Mouse (Mus musculus) midbrain, embryonic 15.5 days (tissue): Measurements from ENCODE around the gene Cdkal1. TPM values are rescaled to one million over a fixed set of nuclear protein-coding genes. Genes with fewer than 3 reads are reported as not detected.

Experiments used
- ATAC-seq: fragments of 200-750 bp; cut with Nextera tagmentation; replicated peaks from 2 replicates; pipeline ENCODE4 v1.8.0; 2017; ENCODE audit warnings: moderate TSS enrichment
- H3K27ac ChIP-seq: fragments of 300-500 bp; sonication (generic); 2 replicates; pipeline ENCODE4 v1.5.1; 2015; ENCODE audit warnings: mild to moderate bottlenecking, inconsistent platforms
- H3K27me3 ChIP-seq: fragments of 300-500 bp; sonication (generic); replicated peaks from 2 replicates; pipeline ENCODE4 v1.6.1; 2015; ENCODE audit warnings: inconsistent platforms
- H3K36me3 ChIP-seq: fragments of 300-500 bp; sonication (generic); replicated peaks from 2 replicates; pipeline ENCODE4 v1.6.1; 2015; ENCODE audit warnings: inconsistent platforms
- H3K4me1 ChIP-seq: fragments of 300-500 bp; sonication (generic); 2 replicates; pipeline ENCODE4 v1.6.1; 2015; ENCODE audit warnings: inconsistent platforms
- H3K4me2 ChIP-seq: fragments of 300-500 bp; sonication (generic); 2 replicates; pipeline ENCODE4 v1.6.1; 2015; ENCODE audit warnings: inconsistent platforms, mild to moderate bottlenecking, moderate library complexity
- H3K4me3 ChIP-seq: fragments of 300-500 bp; sonication (generic); 2 replicates; pipeline ENCODE4 v1.5.1; 2015; ENCODE audit warnings: mild to moderate bottlenecking, inconsistent platforms
- H3K9ac ChIP-seq: fragments of 300-500 bp; sonication (generic); 2 replicates; pipeline ENCODE4 v1.6.1; 2015; ENCODE audit warnings: mild to moderate bottlenecking, inconsistent platforms
- H3K9me3 ChIP-seq: fragments of 300-500 bp; sonication (generic); 2 replicates; pipeline ENCODE4 v1.6.1; 2016; ENCODE audit warnings: inconsistent platforms
- WGBS: fragments of 180-500 bp; shearing (Covaris S2); methylation state at CpG from one replicate; pipeline ENCODE4 v1.1.7; 2015; ENCODE audit warnings: mixed read lengths; 5-methylcytosine and 5-hydroxymethylcytosine counted together
- polyA plus RNA-seq: library from polyadenylated mRNA; unstranded; fragments of >200 nt; fragmentation: Nextera tagmentation; extraction: Ambion mirVana; gene quantifications from 2 replicates; pipeline ENCODE4 v1.2.1, GENCODE M21; 2015

Cdkal1 gene
- polyA plus RNA-seq, 1 experiment from 2014 or later: 21.9 TPM

DNA sequence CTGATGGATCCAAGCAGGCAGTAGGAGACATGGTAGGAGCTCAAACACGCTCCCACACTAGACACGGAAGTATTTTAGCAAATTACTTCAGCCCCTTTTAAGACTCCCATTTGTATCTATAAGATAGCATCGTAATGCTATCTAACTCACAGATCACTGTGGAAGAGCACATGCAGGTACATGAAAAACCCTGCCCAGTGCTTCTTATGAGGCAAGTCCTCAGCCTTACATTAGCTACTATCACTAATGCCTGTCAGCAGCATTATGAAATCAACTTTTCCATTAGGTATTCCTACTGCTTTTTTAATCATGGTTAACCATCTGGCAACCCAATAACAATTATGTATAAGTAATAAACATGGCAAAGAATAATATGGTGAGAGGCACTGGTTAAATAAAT is 47.5 kb downstream of the Cdkal1 start:
- no peak overlapping the region for H3K4me2 ChIP-seq
- no peak for ATAC-seq
- no peak overlapping the region for H3K9ac ChIP-seq
- H3K9me3 ChIP-seq: no peaks in the 10 kb centered on the region
- H3K27me3 ChIP-seq: no peaks in the 10 kb centered on the region
- no peak overlapping the region for H3K4me3 ChIP-seq
- no peaks in the 10 kb centered on the region for H3K36me3 ChIP-seq
- WGBS: 100% methylated on average over 3 of the region's 3 CpGs
- 0 out of 2 replicates have a peak, but pooled peaks cover 6% of the 10 kb centered on the region for H3K4me1 ChIP-seq
- H3K27ac ChIP-seq: no peak overlapping the region

DNA sequence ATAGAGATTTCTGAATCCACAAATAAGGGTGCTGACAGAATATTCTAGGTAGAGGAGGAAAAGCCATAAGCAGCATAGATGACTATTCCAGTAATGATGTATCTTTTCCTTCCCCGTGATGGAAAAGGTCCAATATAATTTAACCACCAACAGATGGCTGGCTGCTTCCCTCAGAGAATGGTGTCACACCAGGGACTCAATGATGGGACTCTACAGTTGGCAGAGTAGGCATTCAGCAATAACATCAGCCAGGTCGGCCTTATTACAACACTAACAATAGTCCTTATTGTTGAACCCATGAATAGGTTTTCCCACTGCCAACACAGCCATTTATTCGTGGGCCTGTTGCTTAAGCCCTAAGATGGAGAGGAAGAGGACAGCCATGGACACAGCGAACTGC is 48.6 kb downstream of the Cdkal1 start:
- Histone ChIP-seq H3K36me3 (no peaks in the 10 kb centered on the region), H3K27me3 (no peaks in the 10 kb centered on the region), H3K4me1 (0 out of 2 replicates have a peak, but pooled peaks cover 2% of the 10 kb centered on the region), H3K27ac (no peak overlapping the region), H3K9ac (no peak overlapping the region), H3K9me3 (no peaks in the 10 kb centered on the region), H3K4me3 (no peak overlapping the region), H3K4me2 (no peak overlapping the region)
- no peak for ATAC-seq
- 52% methylated on average over 4 of the region's 4 CpGs for WGBS

DNA sequence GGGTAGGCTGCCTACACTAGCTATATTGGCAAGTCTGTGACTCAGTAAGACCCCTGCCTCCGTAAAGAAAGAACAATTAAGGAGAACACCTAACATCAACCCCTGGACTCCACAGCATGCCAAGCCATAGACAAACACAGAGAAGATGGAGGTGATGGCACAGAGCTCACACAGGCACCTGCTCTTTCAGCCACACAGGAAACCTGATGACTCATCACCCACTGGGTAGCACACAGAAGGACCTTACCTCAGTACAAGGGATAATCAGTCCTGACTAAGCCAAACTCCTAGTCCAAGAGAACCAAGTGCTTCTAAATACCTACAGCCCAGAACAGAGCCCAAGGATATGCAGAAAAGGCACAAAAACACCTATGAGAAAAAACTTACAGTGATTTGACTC is 50.2 kb downstream of the Cdkal1 start:
- H3K9me3 ChIP-seq: no peaks in the 10 kb centered on the region
- H3K4me2 ChIP-seq: no peak overlapping the region
- H3K9ac ChIP-seq: no peak overlapping the region
- 96% methylated on average over 1 of the region's 1 CpGs for WGBS
- no peaks in the 10 kb centered on the region for H3K36me3 ChIP-seq
- H3K4me1 ChIP-seq: 0 out of 2 replicates have a peak, but pooled peaks cover 2% of the 10 kb centered on the region
- no peak overlapping the region for H3K4me3 ChIP-seq
- ATAC-seq: no peak
- H3K27me3 ChIP-seq: no peaks in the 10 kb centered on the region
- H3K27ac ChIP-seq: no peak overlapping the region

DNA sequence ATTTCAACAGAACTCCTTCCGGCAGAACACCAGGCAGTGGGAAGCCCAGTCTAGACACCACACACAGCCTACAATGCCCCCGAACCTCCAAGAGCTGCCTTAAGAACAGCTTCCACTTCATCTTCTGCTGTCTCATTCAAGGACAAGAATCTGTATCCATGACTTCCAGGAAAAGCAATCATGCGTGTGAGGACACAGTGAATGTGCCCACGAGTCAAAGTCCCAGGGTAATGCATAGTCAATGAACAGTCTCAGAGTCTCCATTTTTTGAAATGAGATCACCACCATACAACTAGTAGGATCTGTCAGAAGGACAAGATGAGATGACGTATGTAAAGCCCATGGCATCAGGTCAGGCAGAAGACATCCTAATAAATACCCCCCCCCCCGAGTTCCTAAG is 51.4 kb downstream of the Cdkal1 start:
- Histone ChIP-seq H3K9me3 (no peaks in the 10 kb centered on the region), H3K27ac (no peak overlapping the region), H3K9ac (no peak overlapping the region), H3K36me3 (no peaks in the 10 kb centered on the region), H3K4me1 (no peaks in the 10 kb centered on the region), H3K4me3 (no peak overlapping the region), H3K27me3 (no peaks in the 10 kb centered on the region), H3K4me2 (no peak overlapping the region)
- WGBS: 68% methylated on average over 6 of the region's 6 CpGs
- no peak for ATAC-seq

DNA sequence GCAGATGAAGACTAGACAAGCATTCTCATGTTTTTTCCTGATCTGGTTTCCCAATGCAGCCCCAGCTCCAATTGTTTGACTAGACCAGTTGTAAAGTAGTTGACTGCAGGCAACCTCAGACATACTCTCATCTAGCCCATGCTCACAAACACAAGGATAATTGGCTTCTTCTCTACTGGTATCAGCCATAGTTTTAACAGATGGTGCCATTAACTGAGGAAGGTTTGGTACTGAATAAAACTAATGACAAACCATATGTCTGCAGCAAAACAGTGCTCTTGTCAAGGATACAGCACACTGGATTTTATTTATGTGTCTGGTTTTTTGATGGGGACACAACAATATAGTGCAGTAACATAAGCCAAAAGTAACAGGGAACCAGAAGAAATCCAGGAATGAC is 52.8 kb downstream of the Cdkal1 start:
- Histone ChIP-seq H3K4me1 (no peaks in the 10 kb centered on the region), H3K36me3 (no peaks in the 10 kb centered on the region), H3K4me2 (no peak overlapping the region), H3K9me3 (no peaks in the 10 kb centered on the region), H3K27ac (no peak overlapping the region), H3K9ac (no peak overlapping the region), H3K4me3 (no peak overlapping the region), H3K27me3 (no peaks in the 10 kb centered on the region)
- ATAC-seq: no peak

DNA sequence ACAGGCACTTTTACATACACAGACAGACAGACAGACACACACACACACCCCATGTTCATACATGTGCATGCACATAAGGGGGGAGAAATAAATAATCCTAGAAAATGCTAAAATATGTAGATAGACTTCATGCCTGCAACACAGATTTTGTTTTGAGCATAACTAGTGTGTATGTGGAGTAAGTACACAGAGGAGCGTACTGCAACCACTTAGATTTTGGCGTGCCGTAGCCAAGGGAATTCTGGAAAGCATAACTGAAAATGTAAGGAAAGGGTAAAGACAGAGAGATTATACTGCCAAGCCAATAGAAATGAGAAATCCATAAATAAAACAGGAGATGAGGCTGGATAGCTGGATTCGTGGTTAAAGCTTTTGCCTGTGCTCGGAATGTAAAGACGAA is 55.4 kb downstream of the Cdkal1 start:
- Histone ChIP-seq H3K9me3 (no peaks in the 10 kb centered on the region), H3K27ac (no peak overlapping the region), H3K9ac (no peak overlapping the region), H3K27me3 (no peaks in the 10 kb centered on the region), H3K4me3 (no peak overlapping the region), H3K36me3 (no peaks in the 10 kb centered on the region), H3K4me2 (no peak overlapping the region), H3K4me1 (no peaks in the 10 kb centered on the region)
- WGBS: 84% methylated on average over 6 of the region's 6 CpGs
- ATAC-seq: no peak

DNA sequence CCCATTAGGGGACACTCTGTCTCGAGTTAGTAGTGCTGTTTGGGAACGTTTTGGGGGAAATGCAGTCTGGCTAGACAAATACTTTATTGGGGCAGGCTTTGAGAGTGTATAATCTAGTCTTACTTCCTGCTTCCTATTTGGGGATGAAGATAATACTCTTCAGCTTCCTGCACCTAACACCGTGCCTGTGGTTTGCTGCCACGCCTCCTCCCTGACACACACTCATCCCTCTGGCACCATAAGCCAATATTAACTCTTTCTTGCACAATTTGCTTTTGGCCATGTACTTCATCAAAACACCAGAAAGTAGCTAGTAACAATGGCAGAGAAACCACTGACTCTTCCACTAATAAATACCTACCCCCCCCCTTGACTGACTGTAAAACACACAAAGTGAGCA is 63.4 kb downstream of the Cdkal1 start:
- H3K27ac ChIP-seq: no peak overlapping the region
- no peaks in the 10 kb centered on the region for H3K9me3 ChIP-seq
- H3K4me3 ChIP-seq: no peak overlapping the region
- H3K4me2 ChIP-seq: no peak overlapping the region
- no peaks in the 10 kb centered on the region for H3K4me1 ChIP-seq
- H3K27me3 ChIP-seq: no peaks in the 10 kb centered on the region
- no peaks in the 10 kb centered on the region for H3K36me3 ChIP-seq
- no peak overlapping the region for H3K9ac ChIP-seq
- WGBS: 61% methylated on average over 4 of the region's 4 CpGs
- no peak for ATAC-seq

DNA sequence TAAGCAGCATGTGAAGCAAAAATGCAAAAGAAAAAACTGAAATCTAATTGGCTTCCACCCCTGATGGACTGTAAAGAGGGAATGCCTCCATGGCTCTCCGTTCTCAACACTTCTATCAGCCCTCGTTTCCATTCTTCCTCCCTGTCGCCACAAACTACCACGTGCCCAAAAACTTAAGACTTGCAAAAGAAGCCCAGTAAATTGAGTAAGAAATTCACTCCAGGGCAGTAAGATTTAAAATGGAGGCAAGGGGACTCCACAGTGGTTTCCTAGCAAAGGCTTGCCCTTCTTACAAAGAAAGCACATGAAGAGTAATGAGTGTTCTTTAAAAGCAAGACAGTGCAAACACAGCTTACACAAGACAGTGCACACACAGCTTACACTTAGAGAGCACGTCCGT is 64.0 kb downstream of the Cdkal1 start:
- Histone ChIP-seq H3K4me2 (no peak overlapping the region), H3K4me3 (no peak overlapping the region), H3K9ac (no peak overlapping the region), H3K27ac (no peak overlapping the region), H3K36me3 (no peaks in the 10 kb centered on the region), H3K9me3 (no peaks in the 10 kb centered on the region), H3K27me3 (no peaks in the 10 kb centered on the region), H3K4me1 (no peaks in the 10 kb centered on the region)
- 84% methylated on average over 6 of the region's 6 CpGs for WGBS
- ATAC-seq: no peak

DNA sequence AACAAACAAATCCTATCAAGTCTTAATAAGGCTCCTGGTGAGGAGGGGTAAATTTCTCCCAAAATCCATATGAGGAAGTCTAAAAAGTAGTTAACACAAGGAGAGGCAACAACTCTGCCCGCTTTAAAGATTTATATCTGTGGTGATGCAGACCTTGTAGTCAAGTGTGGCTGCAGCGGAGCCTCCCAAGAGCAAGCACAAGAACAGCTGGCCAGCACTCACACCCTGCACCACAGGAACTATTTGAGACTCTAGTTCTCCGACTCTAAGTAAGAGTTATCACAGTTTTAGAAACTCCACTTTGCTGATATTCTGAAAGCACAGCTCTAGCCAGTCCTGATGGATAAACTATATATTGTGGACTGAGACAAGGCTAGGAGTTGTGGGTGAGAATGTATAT is 68.5 kb downstream of the Cdkal1 start:
- WGBS: 92% methylated on average over 3 of the region's 3 CpGs

DNA sequence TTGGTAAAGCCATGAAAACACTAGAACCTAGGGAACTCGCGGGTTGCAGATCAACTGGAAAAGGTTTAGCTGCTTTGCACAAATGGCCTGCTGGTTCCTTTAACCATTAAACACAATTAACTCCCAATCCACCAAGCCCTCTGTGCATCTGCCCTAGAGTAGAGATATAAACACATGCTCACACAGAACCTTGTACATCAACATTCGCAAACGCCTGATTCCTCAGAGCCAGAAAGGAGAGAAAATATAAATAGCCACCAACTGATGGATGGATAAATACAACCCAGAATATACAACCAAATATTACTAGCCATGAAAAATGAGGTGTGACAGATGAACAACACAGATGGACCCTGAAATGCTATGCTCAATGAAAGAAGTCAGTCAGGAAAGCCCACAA is 70.6 kb downstream of the Cdkal1 start:
- WGBS: 96% methylated on average over 4 of the region's 4 CpGs
- no peak overlapping the region for H3K4me2 ChIP-seq
- no peaks in the 10 kb centered on the region for H3K9me3 ChIP-seq
- ATAC-seq: no peak
- H3K9ac ChIP-seq: no peak overlapping the region
- H3K27ac ChIP-seq: no peak overlapping the region
- no peaks in the 10 kb centered on the region for H3K4me1 ChIP-seq
- H3K4me3 ChIP-seq: no peak overlapping the region
- H3K27me3 ChIP-seq: no peaks in the 10 kb centered on the region
- H3K36me3 ChIP-seq: no peaks in the 10 kb centered on the region

More for the DNA sequence above, 68.5 kb downstream of the Cdkal1 start:
- no peaks in the 10 kb centered on the region for H3K36me3 ChIP-seq
- no peak overlapping the region for H3K4me2 ChIP-seq
- no peak overlapping the region for H3K27ac ChIP-seq
- H3K9ac ChIP-seq: no peak overlapping the region
- H3K9me3 ChIP-seq: no peaks in the 10 kb centered on the region
- no peak overlapping the region for H3K4me3 ChIP-seq
- H3K4me1 ChIP-seq: no peaks in the 10 kb centered on the region
- H3K27me3 ChIP-seq: no peaks in the 10 kb centered on the region
- ATAC-seq: no peak

DNA sequence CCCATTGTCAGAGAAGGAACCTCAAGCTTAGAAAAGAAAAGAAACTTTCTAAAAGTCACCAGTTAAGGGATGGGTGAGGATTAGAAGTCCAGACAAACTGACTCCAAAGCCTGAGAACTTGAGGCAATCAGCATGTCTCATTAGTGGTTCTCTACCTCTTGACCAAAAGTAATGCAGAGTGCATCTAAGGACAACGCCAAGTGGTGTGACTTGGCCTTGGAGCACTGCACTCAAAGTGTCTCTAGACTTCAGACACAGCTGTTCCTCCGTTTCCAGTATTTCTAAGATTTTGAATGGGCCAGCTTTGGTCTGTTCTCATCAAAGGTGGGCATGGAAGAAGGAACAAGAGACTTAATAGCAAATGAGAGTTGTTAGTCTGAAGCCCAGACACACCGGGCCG is 74.1 kb downstream of the Cdkal1 start:
- Histone ChIP-seq H3K4me1 (no peaks in the 10 kb centered on the region), H3K27me3 (no peaks in the 10 kb centered on the region), H3K9me3 (no peaks in the 10 kb centered on the region), H3K4me3 (no peak overlapping the region), H3K9ac (no peak overlapping the region), H3K36me3 (no peaks in the 10 kb centered on the region), H3K4me2 (no peak overlapping the region), H3K27ac (no peak overlapping the region)
- ATAC-seq: no peak
- WGBS: 91% methylated on average over 4 of the region's 4 CpGs

DNA sequence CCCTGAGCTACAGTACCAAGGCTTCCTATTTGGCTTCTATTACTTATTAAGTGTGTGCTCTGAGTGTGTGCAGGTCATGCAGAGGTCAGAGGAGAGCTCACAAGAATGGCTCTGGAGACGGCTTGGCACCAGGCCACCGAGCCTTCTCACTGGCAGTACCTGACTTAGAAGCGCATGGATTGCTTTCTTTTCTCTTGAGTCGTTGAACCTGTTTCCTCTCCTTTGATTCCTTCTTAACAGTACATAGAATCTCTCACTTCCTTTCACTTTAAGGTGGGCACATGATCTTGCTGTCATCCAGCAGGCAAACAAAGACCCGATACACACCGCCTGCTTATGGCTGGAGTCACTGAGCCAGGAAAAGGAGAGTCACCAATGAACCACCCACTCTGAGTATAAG is 74.8 kb downstream of the Cdkal1 start:
- no peak for ATAC-seq
- H3K9me3 ChIP-seq: no peaks in the 10 kb centered on the region
- H3K9ac ChIP-seq: no peak overlapping the region
- H3K4me3 ChIP-seq: no peak overlapping the region
- no peaks in the 10 kb centered on the region for H3K4me1 ChIP-seq
- no peak overlapping the region for H3K4me2 ChIP-seq
- no peak overlapping the region for H3K27ac ChIP-seq
- WGBS: 72% methylated on average over 6 of the region's 6 CpGs
- no peaks in the 10 kb centered on the region for H3K27me3 ChIP-seq
- no peaks in the 10 kb centered on the region for H3K36me3 ChIP-seq

DNA sequence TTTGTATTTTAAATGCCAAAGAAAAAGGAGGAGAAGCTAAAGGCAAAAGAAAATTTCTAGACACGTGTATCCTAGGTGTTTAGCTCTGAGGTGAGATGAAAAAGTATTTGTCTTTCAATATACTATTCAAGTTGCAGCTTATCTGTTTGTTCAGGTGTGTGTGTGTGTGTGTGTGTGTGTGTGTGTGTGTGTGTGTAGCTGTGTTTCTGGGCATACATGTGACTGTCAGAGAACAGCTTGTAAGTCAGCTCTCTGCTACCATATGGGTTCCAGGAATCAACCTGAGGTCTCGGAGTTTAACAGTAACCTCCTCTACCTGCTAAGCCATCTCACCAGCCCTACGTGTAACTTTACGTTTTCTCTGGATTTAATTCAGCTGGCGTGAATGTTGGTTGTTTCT is 76.0 kb downstream of the Cdkal1 start:
- Histone ChIP-seq H3K27me3 (no peaks in the 10 kb centered on the region), H3K9ac (no peak overlapping the region), H3K4me2 (no peak overlapping the region), H3K27ac (no peak overlapping the region), H3K4me1 (no peaks in the 10 kb centered on the region), H3K36me3 (no peaks in the 10 kb centered on the region), H3K9me3 (no peaks in the 10 kb centered on the region), H3K4me3 (no peak overlapping the region)
- no peak for ATAC-seq
- 89% methylated on average over 5 of the region's 5 CpGs for WGBS

DNA sequence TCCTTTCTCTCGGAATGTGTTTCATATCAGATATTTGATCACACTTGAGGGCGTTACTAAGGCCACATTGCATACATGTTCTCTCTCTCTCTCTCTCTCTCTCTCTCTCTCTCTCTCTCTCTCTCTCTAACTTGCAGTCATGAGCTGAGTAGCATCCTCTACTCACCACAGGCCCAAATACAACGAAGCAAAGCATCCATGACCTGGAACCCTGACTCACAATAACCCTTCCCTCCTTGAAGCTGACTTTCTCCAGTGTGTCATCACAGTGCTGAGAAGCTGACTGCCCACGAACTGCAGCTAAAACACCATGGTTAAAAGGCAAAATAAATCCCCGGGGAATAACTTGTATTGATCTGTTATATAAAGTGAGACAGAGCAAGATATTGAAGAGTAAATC is 76.4 kb downstream of the Cdkal1 start:
- ATAC-seq: no peak
- no peak overlapping the region for H3K4me2 ChIP-seq
- H3K9me3 ChIP-seq: no peaks in the 10 kb centered on the region
- no peak overlapping the region for H3K9ac ChIP-seq
- H3K27ac ChIP-seq: no peak overlapping the region
- H3K36me3 ChIP-seq: no peaks in the 10 kb centered on the region
- H3K4me3 ChIP-seq: no peak overlapping the region
- H3K4me1 ChIP-seq: no peaks in the 10 kb centered on the region
- 69% methylated on average over 5 of the region's 5 CpGs for WGBS
- H3K27me3 ChIP-seq: no peaks in the 10 kb centered on the region
